Mouse (Mus musculus) liver, embryonic 14.5 days (tissue): ENCODE data around the gene Vsig8. TPM values are rescaled to one million over a fixed set of nuclear protein-coding genes. Genes with fewer than 3 reads are reported as not detected.

ENCODE experiments used
- ATAC-seq: fragments of 200-750 bp; cut with Nextera tagmentation; 2 replicates; pipeline ENCODE4 v1.8.0; 2017; ENCODE audit warnings: moderate number of reproducible peaks, mild to moderate bottlenecking, moderate library complexity; ENCODE audit not compliant: insufficient read depth
- DNase-seq, 3 experiments: peaks; one replicate each; pipeline ENCODE4 v3.0.0-alpha.2; 2012 to 2013; ENCODE audit warnings: low read depth in 3 of 3, low spot score in 3 of 3
- H3K27ac ChIP-seq: fragments of 300-500 bp; sonication (generic); 2 replicates; pipeline ENCODE4 v1.5.1; 2014; ENCODE audit warnings: moderate library complexity, mild to moderate bottlenecking, control low read depth, inconsistent platforms
- H3K27me3 ChIP-seq: fragments of 300-500 bp; sonication (generic); 2 replicates; pipeline ENCODE4 v1.6.1; 2014; ENCODE audit warnings: mild to moderate bottlenecking, low read length, moderate library complexity; ENCODE audit not compliant: control insufficient read depth, insufficient read depth
- H3K36me3 ChIP-seq: fragments of 300-500 bp; sonication (generic); replicated peaks from 2 replicates; pipeline ENCODE4 v1.6.1; 2014; ENCODE audit warnings: low read depth; ENCODE audit not compliant: control insufficient read depth, insufficient read depth
- H3K4me1 ChIP-seq, 2 experiments: fragments of 200-500 bp in 1 of 2; fragments of 300-500 bp in 1 of 2; sonication (generic) in 1 of 2; replicated peaks; 2 replicates each; pipeline ENCODE4 v1.6.1; 2012 to 2014; ENCODE audit warnings: antibody characterized with exemption in 1 of 2, inconsistent platforms in 1 of 2, low read length in 1 of 2; ENCODE audit not compliant: control insufficient read depth in 2 of 2, insufficient read depth in 2 of 2
- H3K4me2 ChIP-seq: fragments of 300-500 bp; sonication (generic); 2 replicates; pipeline ENCODE4 v1.6.1; 2014; ENCODE audit warnings: low read depth, mild to moderate bottlenecking, control low read depth, moderate library complexity
- H3K4me3 ChIP-seq, 2 experiments: fragments of 200-500 bp in 1 of 2; fragments of 300-500 bp in 1 of 2; sonication (generic) in 1 of 2; 2 replicates each; pipeline ENCODE4 v1.5.1; 2012 to 2014; ENCODE audit warnings: low read depth in 2 of 2, low read length in 2 of 2, mild to moderate bottlenecking in 2 of 2, control low read depth in 1 of 2, inconsistent platforms in 1 of 2, moderate library complexity in 1 of 2; ENCODE audit not compliant: insufficient read depth in 1 of 2
- H3K9ac ChIP-seq: fragments of 300-500 bp; sonication (generic); replicated peaks from 2 replicates; pipeline ENCODE4 v1.6.1; 2014; ENCODE audit warnings: mild to moderate bottlenecking, control low read depth, moderate library complexity
- H3K9me3 ChIP-seq: fragments of 300-500 bp; sonication (generic); 2 replicates; pipeline ENCODE4 v1.6.1; 2016; ENCODE audit warnings: low read length, mixed read lengths; ENCODE audit not compliant: control insufficient read depth
- CTCF ChIP-seq: IDR thresholded peaks from 2 replicates; pipeline ENCODE4 v1.5.1; 2016; ENCODE audit warnings: antibody characterized with exemption, low read depth, control low read depth
- EP300 ChIP-seq: IDR thresholded peaks from 2 replicates; pipeline ENCODE4 v1.6.1; 2016; ENCODE audit warnings: antibody characterized with exemption, low read depth
- WGBS: fragments of 180-500 bp; shearing (Covaris S2); extraction: QIAGEN DNeasy Blood & Tissue Kit; methylation state at CpG from one replicate; pipeline ENCODE4 v1.1.7; 2014; ENCODE audit not compliant: insufficient replicate concordance; 5-methylcytosine and 5-hydroxymethylcytosine counted together
- polyA plus RNA-seq, 2 experiments: library from polyadenylated mRNA; depleted of rRNA in 1 of 2; stranded (reverse) in 1 of 2; unstranded in 1 of 2; fragments of >200 nt; fragmentation: Nextera tagmentation in 1 of 2; extraction: Ambion mirVana in 1 of 2; gene quantifications; 2 replicates each; pipeline versions ENCODE4 v1.2.1 to v1.2.3; 2012 to 2014

Vsig8 gene
- polyA plus RNA-seq, 2 experiments: not detected

- Histone ChIP-seq H3K9ac (no peak overlapping the region), H3K4me3 (no peak overlapping the region), H3K27ac (no peak overlapping the region), H3K36me3 (no peaks in the 10 kb centered on the region), H3K27me3 (no peaks in the 10 kb centered on the region), H3K9me3 (no peaks in the 10 kb centered on the region), H3K4me2 (no peak overlapping the region), H3K4me1 (no peaks in the 10 kb centered on the region)
- TF ChIP-seq CTCF: no peak
- no peak for TF ChIP-seq EP300
- 45% methylated on average over 4 of the region's 4 CpGs for WGBS
- DNase-seq: no peak
- ATAC-seq: no peak
Measured at GRCm38 (mm10) chr1:172585026-172585425, 29.3 kb downstream of the Vsig8 start.

GRCm38 (mm10) chr1:172585612-172586567, 30.2 kb downstream of the Vsig8 start:
- TF ChIP-seq CTCF (no peak), EP300 (no peak)
- ATAC-seq (no peak), DNase-seq (no peak)
- Histone ChIP-seq H3K27ac (no peak overlapping the region), H3K36me3 (no peaks in the 10 kb centered on the region), H3K4me2 (no peak overlapping the region), H3K9ac (no peak overlapping the region), H3K27me3 (no peaks in the 10 kb centered on the region), H3K4me3 (no peak overlapping the region), H3K9me3 (no peaks in the 10 kb centered on the region), H3K4me1 (no peaks in the 10 kb centered on the region)
- 40% methylated on average over 26 of the region's 26 CpGs for WGBS

GRCm38 (mm10) chr1:172590385-172590784, 34.6 kb downstream of the Vsig8 start, which contains the start of gene Slamf8:
Gene Slamf8 (minus strand): TSS chr1:172590568.
- Histone ChIP-seq H3K9me3 (no peaks in the 10 kb centered on the region), H3K27me3 (no peaks in the 10 kb centered on the region), H3K9ac (no peak within 1 kb of the TSS), H3K27ac (no peak within 1 kb of the TSS), H3K4me2 (no peak within 1 kb of the TSS), H3K4me1 (no peaks in the 10 kb centered on the region), H3K4me3 (no peak within 1 kb of the TSS), H3K36me3 (no peaks in the 10 kb centered on the region)
- TF ChIP-seq EP300: no peak
- 55% methylated on average over 7 of the region's 7 CpGs for WGBS
- DNase-seq: no peak
- no peak for ATAC-seq

GRCm38 (mm10) chr1:172593321-172593720, 37.6 kb downstream of the Vsig8 start:
- 38% methylated on average over 3 of the region's 3 CpGs for WGBS
- H3K4me3 ChIP-seq: no peak overlapping the region
- H3K4me1 ChIP-seq: no peaks in the 10 kb centered on the region
- H3K27me3 ChIP-seq: no peaks in the 10 kb centered on the region
- H3K9ac ChIP-seq: no peak overlapping the region
- no peak overlapping the region for H3K27ac ChIP-seq
- TF ChIP-seq CTCF (no peak), EP300 (no peak)
- no peak overlapping the region for H3K4me2 ChIP-seq
- H3K36me3 ChIP-seq: no peaks in the 10 kb centered on the region
- DNase-seq (no peak), ATAC-seq (no peak)
- H3K9me3 ChIP-seq: no peaks in the 10 kb centered on the region

- DNase-seq (no peak), ATAC-seq (no peak)
- no peak overlapping the region for H3K27ac ChIP-seq
- no peak overlapping the region for H3K9ac ChIP-seq
- no peak overlapping the region for H3K4me2 ChIP-seq
- TF ChIP-seq EP300: no peak
- H3K4me1 ChIP-seq: no peaks in the 10 kb centered on the region
- WGBS: 25% methylated on average over 2 of the region's 2 CpGs
- no peaks in the 10 kb centered on the region for H3K9me3 ChIP-seq
- H3K27me3 ChIP-seq: no peaks in the 10 kb centered on the region
- H3K36me3 ChIP-seq: no peaks in the 10 kb centered on the region
- H3K4me3 ChIP-seq: no peak overlapping the region
Measured at GRCm38 (mm10) chr1:172593956-172594355, 38.2 kb downstream of the Vsig8 start.
